ENCODE assay signal across 8 mouse cellular contexts in genomic region chr17:21488760-21489499, GRCm38 (mm10). TPM values are rescaled to one million over a fixed set of nuclear protein-coding genes. Genes with fewer than 3 reads are reported as not detected.
A peak's percentile ranks its signal among the peaks of the same experiment; 100 is the strongest.
DNase-seq lines count a peak whose midpoint lies in the region; ATAC-seq lines count a peak whose summit lies in the region.

Gene Zfp53, plus strand, starts transcription at chr17:21488998.

- H3K27ac ChIP-seq in forebrain, embryonic 14.5 days (ENCODE audit: low read depth, low read length): peak within 1 kb of the TSS; percentile 69
- H3K27ac ChIP-seq in neural tube, embryonic 15.5 days (replicated peaks): peak within 1 kb of the TSS; percentile 80

- no peaks in the 10 kb centered on the region for H3K9me3 ChIP-seq in forebrain, embryonic 14.5 days (replicated peaks; ENCODE audit: control insufficient read depth, low read length)
- H3K9me3 ChIP-seq in neural tube, embryonic 15.5 days (replicated peaks): no peaks in the 10 kb centered on the region

- H3K4me1 ChIP-seq in forebrain, embryonic 14.5 days (ENCODE audit: control insufficient read depth, insufficient read depth, low read length): peaks cover 6% of the 10 kb centered on the region; the same call in 1 of the 2 replicates
- H3K4me1 ChIP-seq in neural tube, embryonic 15.5 days: peaks cover 13% of the 10 kb centered on the region

- no peaks in the 10 kb centered on the region for H3K36me3 ChIP-seq in forebrain, embryonic 14.5 days (ENCODE audit: control insufficient read depth, insufficient read depth, low read length)
- H3K36me3 ChIP-seq in neural tube, embryonic 15.5 days: peaks cover 6% of the 10 kb centered on the region; the same call in 1 of the 2 replicates

- H3K4me2 ChIP-seq in forebrain, embryonic 14.5 days (ENCODE audit: low read length): peak within 1 kb of the TSS; percentile 56
- peak within 1 kb of the TSS; percentile 69 for H3K4me2 ChIP-seq in neural tube, embryonic 15.5 days

- intact Hi-C loops in heart, postnatal 14 days (cut with DNase I): loop anchor here (2.0 kb wide), 1 partner anchor 38 kb away; the partner anchor contains the start of gene Zfp51

- under 1% methylated on average over 34 of the region's 34 CpGs for WGBS in forebrain, embryonic 14.5 days
- under 1% methylated on average over 34 of the region's 34 CpGs for WGBS in neural tube, embryonic 15.5 days

- peak within 1 kb of the TSS; percentile 79 for H3K4me3 ChIP-seq in forebrain, embryonic 14.5 days (ENCODE audit: low read depth, low read length)
- peak within 1 kb of the TSS; percentile 77 for H3K4me3 ChIP-seq in neural tube, embryonic 15.5 days (replicated peaks)

- no peaks in the 10 kb centered on the region for H3K27me3 ChIP-seq in forebrain, embryonic 14.5 days (replicated peaks; ENCODE audit: control insufficient read depth, insufficient read depth, low read length)
- no peaks in the 10 kb centered on the region for H3K27me3 ChIP-seq in neural tube, embryonic 15.5 days (replicated peaks)

- peak; percentile 99 for ATAC-seq in forebrain, embryonic 14.5 days
- peak; percentile 100 for ATAC-seq in neural tube, embryonic 15.5 days (ENCODE audit: low FRiP score)

- H3K9ac ChIP-seq in forebrain, embryonic 14.5 days (ENCODE audit: low read length): peak within 1 kb of the TSS; percentile 77
- H3K9ac ChIP-seq in neural tube, embryonic 15.5 days (replicated peaks): peak within 1 kb of the TSS; percentile 73

- DNase-seq in ES-CJ7 (ENCODE audit: low read depth, low spot score): peak; percentile 94
- DNase-seq in cerebellum, adult 11 months: peak; percentile 71
- peak; percentile 86 for DNase-seq in forebrain, embryonic 14.5 days (ENCODE audit: low spot score)
- peak; percentile 81 to 88 for DNase-seq in heart, postnatal 14 days
- DNase-seq in layer of hippocampus, adult 11-12 months (ENCODE audit: low spot score): peak; percentile 86
- peak; percentile 94 to 95 for DNase-seq in lung, adult 18-20 months
- peak; percentile 85 for DNase-seq in testis, postnatal 14 days (ENCODE audit: low spot score)

RNA-seq across cellular contexts. Expression of gene Zfp53, which starts in this region (rescaled TPM):
- 9.3 and 11.6 TPM in 2 replicates for polyA plus RNA-seq in forebrain, embryonic 14.5 days (2014; fragmentation: Nextera tagmentation; extraction: Ambion mirVana)
- 1 to 10 TPM; 2.4 to 2.9 TPM for total RNA-seq in heart, postnatal 14 days (2021)
- 9.7 and 11.7 TPM in 2 replicates for polyA plus RNA-seq in neural tube, embryonic 15.5 days (2015; fragmentation: Nextera tagmentation; extraction: Ambion mirVana)

Comparison
In these comparisons a context has a peak if more than half of its experiments do, and no peak if none do; other contexts are left out.
1. Peak in every context shown above with its lines: DNase-seq, ATAC-seq, H3K4me3 ChIP-seq and H3K27ac ChIP-seq.